Mouse (Mus musculus) telencephalon, adult 2 months (tissue): ENCODE results near the gene Frmd7.

Experiments used
- DNase-seq: peaks from one replicate; pipeline ENCODE4 v3.0.0-alpha.2; 2011; ENCODE audit warnings: low read depth, low spot score

The Frmd7 gene

GRCm38 (mm10) chrX:50942610-50943009 is at the start of gene Frmd7:
Gene Frmd7, minus strand, starts transcription at chrX:50942710.
- no peak for DNase-seq

DNA sequence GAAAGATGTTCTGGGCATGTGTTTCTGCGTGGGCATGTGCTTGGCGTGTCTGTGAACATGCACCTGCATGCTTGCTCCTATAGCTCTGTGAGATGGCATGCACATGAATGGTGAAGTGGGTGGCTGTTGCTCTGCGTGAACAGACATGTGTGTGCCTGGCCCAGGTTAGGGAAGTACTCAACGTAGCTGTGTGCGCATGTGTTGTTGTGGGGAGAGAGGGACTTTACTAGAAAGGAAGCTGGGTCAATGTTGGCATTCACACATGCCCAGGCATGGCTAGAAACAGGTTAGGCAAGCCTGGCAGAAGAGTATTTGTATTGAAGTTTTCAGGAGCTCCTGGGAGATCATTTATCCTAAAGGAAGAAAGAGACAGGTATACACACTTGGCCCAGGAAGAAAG is 48.8 kb upstream of the Frmd7 start:
- DNase-seq = no peak

GRCm38 (mm10) chrX:50989940-50990339 is 47.4 kb upstream of the Frmd7 start:
- DNase-seq = no peak

- DNase-seq = no peak
Observed at GRCm38 (mm10) chrX:50988581-50988980, 46.1 kb upstream of the Frmd7 start.

DNA sequence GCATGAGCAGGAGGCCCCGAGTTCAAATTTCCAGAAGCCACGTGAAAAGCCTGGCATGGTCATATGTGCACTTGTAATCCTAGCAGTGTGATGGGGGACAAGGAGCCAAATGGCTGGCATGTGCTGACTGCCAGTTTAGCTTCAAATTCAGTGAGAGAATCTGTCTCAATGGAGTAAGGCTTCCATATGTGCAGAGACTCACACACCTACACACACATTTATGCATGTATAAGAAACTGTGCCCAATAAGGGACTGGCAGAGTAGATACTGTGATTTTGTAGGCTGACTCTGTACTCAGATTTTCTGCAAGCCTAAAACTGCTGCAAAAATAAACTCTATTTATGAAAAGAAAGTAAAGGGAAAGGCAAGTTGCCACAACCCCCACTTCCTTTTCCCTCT is 35.9 kb upstream of the Frmd7 start:
- DNase-seq = peak; percentile 53

DNA sequence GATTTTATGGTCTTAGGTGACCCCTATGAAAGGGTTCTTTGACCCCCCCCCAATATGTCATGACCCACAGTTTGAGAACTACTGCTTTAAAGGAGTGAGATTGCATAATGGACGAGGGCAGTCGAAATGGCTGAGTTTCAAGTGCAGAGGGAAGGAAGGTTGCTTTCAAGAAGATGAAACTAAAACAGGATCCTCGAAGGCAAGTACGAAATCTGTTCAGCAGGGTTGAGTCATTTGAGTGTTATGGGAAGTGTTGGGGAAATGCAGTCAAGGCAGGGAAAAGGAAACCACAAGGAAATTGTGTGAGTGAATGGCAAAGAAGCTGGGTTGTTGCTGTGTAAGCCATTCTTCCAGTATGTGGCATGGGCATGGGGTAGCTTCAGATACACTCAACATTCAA is 29.6 kb upstream of the Frmd7 start:
- no peak for DNase-seq

- no peak for DNase-seq
Observed at GRCm38 (mm10) chrX:50969907-50970306, 27.4 kb upstream of the Frmd7 start.

- DNase-seq = no peak
Observed at GRCm38 (mm10) chrX:50968157-50968932, 25.8 kb upstream of the Frmd7 start.

GRCm38 (mm10) chrX:50965157-50965556 is 22.6 kb upstream of the Frmd7 start:
- no peak for DNase-seq

DNA sequence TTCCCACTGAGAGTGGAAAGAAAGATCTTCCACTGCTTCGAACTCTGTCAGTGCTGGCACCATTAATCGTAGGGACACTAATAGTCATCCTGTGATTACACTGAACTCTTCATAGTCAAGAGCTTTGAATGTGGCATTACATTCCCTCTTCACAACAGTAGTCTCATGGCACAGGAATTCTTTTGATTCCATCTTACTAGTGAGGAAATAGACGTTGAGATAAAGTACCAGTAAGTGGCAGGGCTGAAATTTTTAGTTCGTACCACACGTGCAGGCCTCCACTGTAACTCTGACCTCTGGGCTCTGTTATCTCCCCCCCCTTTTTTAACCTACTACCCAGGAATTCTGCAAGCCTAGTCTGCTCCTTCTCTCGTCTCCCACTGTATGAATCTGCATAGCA is 20.4 kb upstream of the Frmd7 start:
- no peak for DNase-seq

DNA sequence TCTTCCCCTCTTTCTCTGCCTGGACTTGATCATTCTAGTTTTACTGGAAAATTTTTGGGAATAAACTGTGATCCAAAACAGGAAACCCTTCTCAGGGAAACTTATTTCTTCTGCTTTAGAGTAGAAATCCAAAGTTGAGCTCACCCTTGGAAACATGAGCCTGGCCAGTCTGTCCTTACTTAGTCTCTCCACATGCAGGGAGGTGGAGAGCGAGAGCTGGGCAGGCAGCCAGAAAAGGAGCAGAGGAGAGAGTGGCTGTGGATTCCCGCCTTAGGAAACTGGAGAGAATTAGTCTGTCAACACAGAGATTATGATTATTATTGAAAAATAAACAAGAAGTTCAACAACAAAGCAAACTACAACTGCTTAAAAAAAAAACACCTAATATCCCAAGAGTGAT is 6.1 kb upstream of the Frmd7 start:
- no peak for DNase-seq

DNA sequence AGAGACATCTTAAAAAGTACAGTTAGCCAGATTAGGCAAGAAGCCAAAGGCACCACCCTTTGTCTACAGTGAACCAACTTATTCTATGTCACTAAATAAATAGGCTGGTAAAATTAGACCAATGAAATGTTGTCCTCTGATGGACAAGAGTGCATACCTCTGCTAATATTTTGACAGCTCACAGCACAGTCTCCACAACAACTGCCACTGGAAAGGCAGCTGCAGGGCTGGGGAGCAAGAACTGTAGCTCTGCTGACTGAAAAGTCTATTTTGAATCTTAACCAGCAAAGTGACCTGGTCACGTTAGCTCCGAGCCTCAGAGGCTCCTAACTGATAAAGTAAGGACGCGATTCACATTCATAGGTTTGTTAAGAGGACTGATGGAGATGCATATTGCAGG is 5.6 kb upstream of the Frmd7 start:
- no peak for DNase-seq

DNA sequence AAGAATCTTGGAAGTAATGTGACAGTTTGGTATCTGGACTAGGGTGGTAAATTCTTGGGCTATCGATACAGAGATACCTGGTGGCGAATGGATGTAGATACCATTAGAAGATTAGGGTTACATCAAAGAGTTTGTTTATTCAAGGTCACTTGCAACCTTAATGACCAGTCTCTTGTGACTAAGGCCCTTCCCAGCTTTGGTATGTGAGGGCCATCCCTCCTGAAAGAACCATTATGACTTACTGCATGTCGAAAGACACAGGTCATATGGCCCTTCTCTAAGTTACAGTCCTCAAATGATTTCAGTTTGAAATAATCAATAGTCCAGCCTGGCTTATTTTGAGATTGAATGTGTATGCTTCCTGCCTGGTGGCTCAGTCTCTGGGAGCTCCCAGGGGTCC is 5.4 kb downstream of the Frmd7 start:
- DNase-seq = no peak

DNA sequence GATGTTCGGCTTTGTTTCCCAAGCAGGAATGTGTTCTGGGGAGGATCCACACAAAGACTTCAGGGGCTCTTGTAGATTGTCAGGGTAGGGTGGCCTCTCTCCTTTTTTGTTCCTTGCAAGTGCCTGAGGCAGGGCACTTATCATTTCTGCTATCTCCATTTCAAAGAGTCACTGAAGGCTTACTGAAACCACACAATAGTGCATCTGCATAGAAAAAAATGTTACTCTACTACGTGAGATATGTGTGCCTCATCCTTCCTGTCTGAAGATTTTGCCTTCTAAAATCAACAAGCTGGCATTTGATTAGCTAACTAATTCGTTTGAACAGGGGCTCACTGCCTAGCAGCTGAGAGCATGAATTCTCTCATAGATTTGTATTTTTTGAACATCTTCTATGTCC is 12.2 kb downstream of the Frmd7 start:
- DNase-seq = no peak

- DNase-seq = no peak
Observed at GRCm38 (mm10) chrX:50926893-50927545, 15.5 kb downstream of the Frmd7 start.

DNA sequence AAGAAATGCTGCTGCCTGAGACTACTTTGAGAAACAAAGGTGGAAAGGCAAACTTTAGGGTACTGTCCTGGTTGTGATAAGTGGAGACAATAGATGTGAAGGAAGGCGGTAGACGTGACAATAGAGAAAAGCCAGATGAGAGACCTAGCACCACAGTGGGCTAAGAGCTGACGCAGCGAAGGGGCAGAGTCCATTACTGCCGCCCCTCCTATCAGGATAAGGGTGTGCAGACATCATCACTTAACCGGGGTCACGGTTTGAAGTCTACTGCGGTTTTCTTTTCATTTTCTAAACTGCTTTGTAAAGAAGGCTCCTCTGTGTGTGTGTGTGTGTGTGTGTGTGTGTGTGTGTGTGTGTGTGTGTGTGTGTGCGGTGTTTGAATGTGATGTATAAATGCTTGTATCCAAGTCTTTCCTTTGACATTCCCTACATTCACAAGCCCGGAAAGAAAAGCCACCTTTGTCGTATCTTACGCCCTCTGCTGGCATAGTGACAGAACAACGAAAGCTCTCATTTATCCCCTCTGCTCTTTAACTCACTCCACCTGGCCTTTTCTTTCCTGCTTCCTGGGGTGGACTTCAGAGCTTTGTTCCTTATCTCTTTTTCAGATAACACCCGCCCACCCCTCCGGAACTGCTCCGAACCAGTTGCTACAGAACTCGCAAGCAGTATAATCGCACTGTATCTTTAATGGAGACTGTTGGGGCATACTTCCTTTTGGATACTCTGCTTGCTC is 17.7 kb downstream of the Frmd7 start:
- no peak for DNase-seq

- no peak for DNase-seq
Observed at GRCm38 (mm10) chrX:50918754-50919153, 23.8 kb downstream of the Frmd7 start.

- no peak for DNase-seq
Observed at GRCm38 (mm10) chrX:50917389-50917788, 25.1 kb downstream of the Frmd7 start.

DNA sequence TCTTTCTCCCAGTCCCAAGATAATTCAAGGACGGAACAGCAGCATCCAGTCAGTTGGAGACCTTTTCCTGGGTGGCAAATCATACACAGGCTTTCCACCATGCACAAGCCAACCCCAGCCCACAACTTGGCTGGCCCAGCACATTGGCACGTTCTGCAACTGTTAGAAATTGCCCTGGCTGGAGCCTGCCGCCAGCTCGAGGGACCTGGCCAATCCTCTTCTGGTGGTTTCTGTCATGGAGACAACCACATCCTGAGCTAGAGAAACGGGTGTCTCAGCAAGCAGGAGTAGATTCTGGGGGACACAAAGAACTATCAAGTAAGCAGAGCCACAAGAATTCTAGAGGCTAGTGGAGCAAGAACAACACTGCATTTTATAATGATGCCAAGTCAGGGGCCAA is 32.6 kb downstream of the Frmd7 start:
- no peak for DNase-seq

- DNase-seq = no peak
Observed at GRCm38 (mm10) chrX:50903497-50903896, 39.0 kb downstream of the Frmd7 start.

GRCm38 (mm10) chrX:50887999-50888398 is 54.5 kb downstream of the Frmd7 start:
- no peak for DNase-seq

DNA sequence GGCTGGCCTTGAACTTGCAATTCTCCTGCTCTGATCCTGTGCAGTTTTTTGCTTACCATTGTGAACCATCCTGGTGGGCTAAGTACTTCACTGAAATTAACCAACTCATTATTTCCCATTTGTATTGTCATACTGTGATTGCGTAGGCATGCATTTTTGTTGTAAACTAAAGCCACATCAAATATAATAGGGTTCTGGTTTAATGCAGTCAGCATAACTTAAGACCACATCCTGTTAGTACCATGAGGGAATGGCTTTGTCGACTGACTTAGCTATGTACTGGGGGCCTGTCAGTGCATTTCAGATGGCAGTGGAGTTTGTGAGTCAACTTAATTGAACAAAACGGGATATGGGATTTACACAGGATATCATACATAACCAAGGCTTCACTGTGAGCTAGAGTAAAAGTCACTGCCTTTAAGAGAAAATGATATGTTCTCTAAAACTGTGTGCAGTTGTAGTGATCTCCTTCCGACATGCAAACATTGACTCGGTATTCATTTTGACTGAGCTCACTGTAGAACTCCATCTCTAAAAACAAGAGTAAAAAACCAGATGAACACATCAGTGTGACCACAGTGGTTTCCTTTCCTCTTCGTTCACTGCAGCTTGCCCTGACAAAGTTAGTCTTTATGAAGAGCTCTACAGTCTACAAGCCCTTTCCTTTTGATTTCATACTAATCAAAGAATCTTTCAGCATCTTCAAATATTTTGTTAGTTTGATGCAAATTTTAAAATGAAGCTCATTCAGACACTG is 68.1 kb downstream of the Frmd7 start:
- no peak for DNase-seq
